In the genomic region with DNA sequence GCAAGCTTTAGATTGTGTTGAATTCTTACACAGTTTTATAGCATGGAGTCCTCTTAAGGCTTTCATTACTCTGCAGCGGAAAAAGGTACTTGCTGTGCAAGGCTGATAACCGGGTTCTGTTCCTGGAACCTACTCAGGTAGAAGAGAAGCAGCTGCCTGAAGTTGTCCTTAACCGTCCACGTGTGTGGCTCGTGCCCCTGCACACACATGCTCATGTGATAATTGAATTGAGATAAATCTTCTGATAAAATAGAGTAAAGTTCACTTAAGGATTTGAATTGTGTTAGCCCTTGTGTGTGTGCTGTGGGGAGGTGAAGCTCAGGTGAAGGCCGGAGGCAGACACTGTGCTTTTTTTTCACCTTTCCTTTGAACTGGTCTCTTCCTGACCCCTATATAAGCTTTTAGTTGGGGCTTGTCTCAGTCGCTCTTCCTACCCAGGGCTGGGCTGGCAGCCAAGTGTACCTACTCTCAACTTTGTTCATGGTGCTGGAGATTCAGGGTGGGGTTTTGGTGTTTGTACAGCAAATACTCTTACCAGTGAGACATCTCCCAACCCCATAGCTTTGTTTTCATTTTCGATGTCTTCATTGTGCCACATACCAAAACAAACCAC, we compare ENCODE assay signal across 12 mouse cellular contexts.
DNase-seq lines count a peak whose midpoint lies in the region; ATAC-seq and TF ChIP-seq lines count a peak whose summit lies in the region.
"Had no signal": no experiment of that assay in that cellular context is flagged by ENCODE, and none has a peak within 500 bp of the region (broad histone marks: within the 10 kb centered on the region; RNA-seq: fewer than 3 reads in every experiment).

No protein-coding gene starts in this region.

- DNase-seq in kidney, postnatal 14 days, result peak; percentile 29
- DNase-seq in kidney, postnatal 25 days, result no peak
- DNase-seq in large intestine, adult 2 months (ENCODE audit: low read depth, low spot score), result peak; percentile 70
- DNase-seq in lung, embryonic 14.5 days, result no peak
- DNase-seq in urinary bladder, adult 2 months (ENCODE audit: low spot score), result peak; percentile 29
- no peak for DNase-seq in right cerebral cortex, adult 2 months (ENCODE audit: low spot score in 2 of 2)
- DNase-seq: adrenal gland, postnatal 36 days; cerebellum, postnatal 14 days; kidney, adult 2 months; right cerebral cortex, postnatal 25 days; thymus, postnatal 36 days had no signal

- peak; percentile 14; the same call in 1 of the 2 replicates for ATAC-seq in lung, embryonic 14.5 days (ENCODE audit: insufficient read depth)
- no peak for ATAC-seq in hindbrain, embryonic 16.5 days

- H3K9ac ChIP-seq in lung, embryonic 14.5 days, result no peak overlapping the region
- H3K9ac ChIP-seq in hindbrain, embryonic 16.5 days (ENCODE audit: low read depth, low read length), result no peak overlapping the region

- H3K36me3 ChIP-seq in lung, embryonic 14.5 days (ENCODE audit: insufficient read depth), result peaks cover 41% of the 10 kb centered on the region
- peaks cover 6% of the 10 kb centered on the region; the same call in 1 of the 2 replicates for H3K36me3 ChIP-seq in hindbrain, embryonic 16.5 days (ENCODE audit: control insufficient read depth, insufficient read depth, low read length)

- H3K4me3 ChIP-seq in lung, embryonic 14.5 days (ENCODE audit: low read depth, low read length), result no peak overlapping the region
- no peak overlapping the region for H3K4me3 ChIP-seq in hindbrain, embryonic 16.5 days (ENCODE audit: low read length)

- no peak overlapping the region for H3K27ac ChIP-seq in lung, embryonic 14.5 days (ENCODE audit: low read depth)
- H3K27ac ChIP-seq in hindbrain, embryonic 16.5 days (ENCODE audit: low read depth, low read length), result no peak overlapping the region

- no peaks in the 10 kb centered on the region for H3K27me3 ChIP-seq in lung, embryonic 14.5 days (ENCODE audit: insufficient read depth, low read length)
- H3K27me3 ChIP-seq in hindbrain, embryonic 16.5 days (replicated peaks; ENCODE audit: control insufficient read depth, insufficient read depth, low read length), result no peaks in the 10 kb centered on the region

- H3K4me1 ChIP-seq in lung, embryonic 14.5 days (ENCODE audit: insufficient read depth), result no peaks in the 10 kb centered on the region
- no peaks in the 10 kb centered on the region; the same call in 1 of the 2 replicates for H3K4me1 ChIP-seq in hindbrain, embryonic 16.5 days (ENCODE audit: control insufficient read depth, insufficient read depth, low read depth, low read length)

- 34% methylated on average over 8 of the region's 8 CpGs for WGBS in large intestine, adult 2 months
- 68% methylated on average over 8 of the region's 8 CpGs for WGBS in lung, embryonic 14.5 days
- 87% methylated on average over 8 of the region's 8 CpGs for WGBS in hindbrain, embryonic 16.5 days

- H3K4me2 ChIP-seq in lung, embryonic 14.5 days, result no peak overlapping the region
- H3K4me2 ChIP-seq in hindbrain, embryonic 16.5 days (ENCODE audit: low read length), result no peak overlapping the region

- no peaks in the 10 kb centered on the region for H3K9me3 ChIP-seq in lung, embryonic 14.5 days (ENCODE audit: low read depth, low read length)
- no peaks in the 10 kb centered on the region for H3K9me3 ChIP-seq in hindbrain, embryonic 16.5 days (ENCODE audit: control insufficient read depth, low read length)

- TF ChIP-seq CTCF in lung, embryonic 14.5 days (IDR thresholded peaks at IDR 0.05; ENCODE audit: low read depth), result no peak

Comparison
In these comparisons a context has a peak if more than half of its experiments do, and no peak if none do; other contexts are left out.
1. DNase-seq: peak in kidney, postnatal 14 days (single experiment), large intestine, adult 2 months (single experiment) and urinary bladder, adult 2 months (single experiment); none in kidney, postnatal 25 days (0 of 2), lung, embryonic 14.5 days (single experiment) and right cerebral cortex, adult 2 months (0 of 2).